Mouse (Mus musculus) hindbrain, embryonic 11.5 days (tissue): ENCODE measurements at regions not wholly inside any gene's neighbourhood (a gene's known extent, or its start where the extent isn't known, plus 50 kb on each side); places are given as distances from the start of the nearest gene placed in this dataset.

ENCODE experiments used
- ATAC-seq: fragments of 200-750 bp; cut with Nextera tagmentation; 2 replicates; pipeline ENCODE4 v1.8.0; 2017; ENCODE audit warnings: mild to moderate bottlenecking, moderate TSS enrichment, moderate library complexity; ENCODE audit not compliant: low FRiP score
- DNase-seq: peaks from one replicate; pipeline ENCODE4 v3.0.0-alpha.2; 2015; ENCODE audit warnings: low spot score
- H3K27ac ChIP-seq: fragments of 300-500 bp; sonication (generic); 2 replicates; pipeline ENCODE4 v1.5.1; 2014; ENCODE audit warnings: mild to moderate bottlenecking, low read depth, low read length
- H3K27me3 ChIP-seq: fragments of 300-500 bp; sonication (generic); 2 replicates; pipeline ENCODE4 v1.6.1; 2014; ENCODE audit warnings: mild to moderate bottlenecking, low read length, moderate library complexity, mixed read lengths; ENCODE audit not compliant: control insufficient read depth, insufficient read depth
- H3K36me3 ChIP-seq: fragments of 300-500 bp; sonication (generic); 2 replicates; pipeline ENCODE4 v1.6.1; 2014; ENCODE audit warnings: mild to moderate bottlenecking, low read length, moderate library complexity, mixed read lengths; ENCODE audit not compliant: control insufficient read depth, insufficient read depth
- H3K4me1 ChIP-seq: fragments of 300-500 bp; sonication (generic); replicated peaks from 2 replicates; pipeline ENCODE4 v1.6.1; 2014; ENCODE audit warnings: low read length, mixed read lengths; ENCODE audit not compliant: control insufficient read depth, insufficient read depth
- H3K4me2 ChIP-seq: fragments of 300-500 bp; sonication (generic); replicated peaks from 2 replicates; pipeline ENCODE4 v1.6.1; 2014; ENCODE audit warnings: mild to moderate bottlenecking, low read depth, low read length
- H3K4me3 ChIP-seq: fragments of 300-500 bp; sonication (generic); 2 replicates; pipeline ENCODE4 v1.5.1; 2014; ENCODE audit warnings: low read depth, low read length
- H3K9ac ChIP-seq: fragments of 300-500 bp; sonication (generic); 2 replicates; pipeline ENCODE4 v1.6.1; 2014; ENCODE audit warnings: low read depth, low read length
- H3K9me3 ChIP-seq: fragments of 300-500 bp; sonication (generic); 2 replicates; pipeline ENCODE4 v1.6.1; 2016; ENCODE audit warnings: low read length; ENCODE audit not compliant: control insufficient read depth
- WGBS: fragments of 180-500 bp; shearing (Covaris S2); extraction: QIAGEN DNeasy Blood & Tissue Kit; methylation state at CpG from one replicate; pipeline ENCODE4 v1.1.7; 2014; 5-methylcytosine and 5-hydroxymethylcytosine counted together

GRCm38 (mm10) chr10:96981516-96981869, 364.7 kb downstream of the Btg1 start:
- Histone ChIP-seq H3K27ac (peak overlapping the region; percentile 73), H3K9ac (no peak overlapping the region), H3K36me3 (no peaks in the 10 kb centered on the region), H3K4me1 (0 out of 2 replicates have a peak, but pooled peaks cover 3% of the 10 kb centered on the region), H3K27me3 (no peaks in the 10 kb centered on the region), H3K4me3 (no peak overlapping the region), H3K4me2 (no peak overlapping the region), H3K9me3 (no peaks in the 10 kb centered on the region)
- ATAC-seq (no peak), DNase-seq (no peak)
- WGBS, result 87% methylated on average over 2 of the region's 2 CpGs

- no peak for ATAC-seq
- Histone ChIP-seq H3K4me1 (no peaks in the 10 kb centered on the region), H3K9me3 (no peaks in the 10 kb centered on the region), H3K27ac (no peak overlapping the region), H3K36me3 (no peaks in the 10 kb centered on the region), H3K9ac (no peak overlapping the region), H3K27me3 (no peaks in the 10 kb centered on the region), H3K4me3 (no peak overlapping the region), H3K4me2 (no peak overlapping the region)
- no peak for DNase-seq
Measured at GRCm38 (mm10) chr10:97000871-97001270, 384.1 kb downstream of the Btg1 start.

GRCm38 (mm10) chr10:97008873-97009272, 392.1 kb downstream of the Btg1 start:
- Histone ChIP-seq H3K27me3 (no peaks in the 10 kb centered on the region), H3K4me2 (no peak overlapping the region), H3K9me3 (no peaks in the 10 kb centered on the region), H3K4me3 (no peak overlapping the region), H3K27ac (no peak overlapping the region), H3K9ac (no peak overlapping the region), H3K36me3 (no peaks in the 10 kb centered on the region), H3K4me1 (no peaks in the 10 kb centered on the region)
- ATAC-seq (no peak), DNase-seq (no peak)

- no peak for DNase-seq
- no peak for ATAC-seq
- no peaks in the 10 kb centered on the region for H3K9me3 ChIP-seq
- no peaks in the 10 kb centered on the region for H3K4me1 ChIP-seq
- WGBS, result 46% methylated on average over 1 of the region's 1 CpGs
- no peaks in the 10 kb centered on the region for H3K27me3 ChIP-seq
- no peak overlapping the region for H3K27ac ChIP-seq
- no peak overlapping the region for H3K4me3 ChIP-seq
- H3K9ac ChIP-seq, result no peak overlapping the region
- H3K36me3 ChIP-seq, result no peaks in the 10 kb centered on the region
- H3K4me2 ChIP-seq, result no peak overlapping the region
Measured at GRCm38 (mm10) chr10:97009859-97010258, 393.1 kb downstream of the Btg1 start.

- Histone ChIP-seq H3K27me3 (no peaks in the 10 kb centered on the region), H3K4me2 (no peak overlapping the region), H3K4me3 (no peak overlapping the region), H3K36me3 (no peaks in the 10 kb centered on the region), H3K9me3 (no peaks in the 10 kb centered on the region), H3K9ac (no peak overlapping the region), H3K27ac (no peak overlapping the region), H3K4me1 (no peaks in the 10 kb centered on the region)
- DNase-seq, result no peak
- no peak for ATAC-seq
- WGBS, result 87% methylated on average over 3 of the region's 3 CpGs
Measured at GRCm38 (mm10) chr10:97018641-97019040, 401.8 kb downstream of the Btg1 start.

- ATAC-seq, result no peak
- Histone ChIP-seq H3K4me2 (no peak overlapping the region), H3K4me3 (no peak overlapping the region), H3K9ac (no peak overlapping the region), H3K27me3 (no peaks in the 10 kb centered on the region), H3K4me1 (no peaks in the 10 kb centered on the region), H3K36me3 (no peaks in the 10 kb centered on the region), H3K9me3 (no peaks in the 10 kb centered on the region), H3K27ac (no peak overlapping the region)
- 96% methylated on average over 5 of the region's 5 CpGs for WGBS
- DNase-seq, result no peak
Measured at GRCm38 (mm10) chr10:97028776-97029175, 412.0 kb downstream of the Btg1 start.

- H3K4me3 ChIP-seq, result no peak overlapping the region
- DNase-seq (no peak), ATAC-seq (no peak)
- no peaks in the 10 kb centered on the region for H3K9me3 ChIP-seq
- WGBS, result 93% methylated on average over 2 of the region's 2 CpGs
- H3K36me3 ChIP-seq, result no peaks in the 10 kb centered on the region
- H3K9ac ChIP-seq, result no peak overlapping the region
- no peak overlapping the region for H3K4me2 ChIP-seq
- no peaks in the 10 kb centered on the region for H3K4me1 ChIP-seq
- H3K27ac ChIP-seq, result no peak overlapping the region
- no peaks in the 10 kb centered on the region for H3K27me3 ChIP-seq
Measured at GRCm38 (mm10) chr10:97030996-97031395, 414.2 kb downstream of the Btg1 start.

- 82% methylated on average over 12 of the region's 12 CpGs for WGBS
- Histone ChIP-seq H3K36me3 (no peaks in the 10 kb centered on the region), H3K27me3 (no peaks in the 10 kb centered on the region), H3K9ac (no peak overlapping the region), H3K4me1 (no peaks in the 10 kb centered on the region), H3K9me3 (no peaks in the 10 kb centered on the region), H3K4me2 (no peak overlapping the region), H3K27ac (no peak overlapping the region), H3K4me3 (no peak overlapping the region)
- DNase-seq, result no peak
- ATAC-seq, result no peak
Measured at GRCm38 (mm10) chr10:97035371-97035786, 418.6 kb downstream of the Btg1 start.

GRCm38 (mm10) chr10:97038025-97038424, 421.2 kb downstream of the Btg1 start:
- no peak overlapping the region for H3K9ac ChIP-seq
- no peak overlapping the region for H3K4me3 ChIP-seq
- ATAC-seq (no peak), DNase-seq (no peak)
- H3K4me2 ChIP-seq, result no peak overlapping the region
- no peaks in the 10 kb centered on the region for H3K4me1 ChIP-seq
- 60% methylated on average over 4 of the region's 4 CpGs for WGBS
- no peak overlapping the region for H3K27ac ChIP-seq
- H3K9me3 ChIP-seq, result no peaks in the 10 kb centered on the region
- H3K27me3 ChIP-seq, result no peaks in the 10 kb centered on the region
- no peaks in the 10 kb centered on the region for H3K36me3 ChIP-seq
